Mouse (Mus musculus) kidney, adult 2 months (tissue): ENCODE measurements around the gene Stx5a. TPM values are rescaled to one million over a fixed set of nuclear protein-coding genes. Genes with fewer than 3 reads are reported as not detected.

Source experiments
- DNase-seq: peaks from one replicate; pipeline ENCODE4 v3.0.0; 2021
- H3K27ac ChIP-seq: fragments of 200-500 bp; 2 replicates; pipeline ENCODE4 v1.5.1; 2012; ENCODE audit warnings: low read depth, low read length, control low read depth, inconsistent platforms; ENCODE audit not compliant: insufficient read depth
- H3K27me3 ChIP-seq: fragments of 200-500 bp; replicated peaks from 2 replicates; pipeline ENCODE4 v1.6.1; 2012; ENCODE audit warnings: mild to moderate bottlenecking, moderate library complexity, low read length, inconsistent platforms; ENCODE audit not compliant: control insufficient read depth, insufficient read depth
- H3K36me3 ChIP-seq: fragments of 200-500 bp; 2 replicates; pipeline ENCODE4 v1.6.1; 2012; ENCODE audit warnings: mild to moderate bottlenecking, moderate library complexity, low read length, inconsistent platforms; ENCODE audit not compliant: control insufficient read depth, insufficient read depth
- H3K4me1 ChIP-seq: fragments of 200-500 bp; 2 replicates; pipeline ENCODE4 v1.6.1; 2011; ENCODE audit warnings: low read length; ENCODE audit not compliant: control insufficient read depth, insufficient read depth
- H3K4me3 ChIP-seq: fragments of 200-500 bp; 2 replicates; pipeline ENCODE4 v1.5.1; 2011; ENCODE audit warnings: mild to moderate bottlenecking, low read depth, low read length, control low read depth; ENCODE audit not compliant: insufficient read depth
- CTCF ChIP-seq: fragments of 200-500 bp; conservative IDR thresholded peaks from 2 replicates; pipeline ENCODE4 v1.5.1; 2011; ENCODE audit warnings: low read depth, mild to moderate bottlenecking, control low read depth, low read length, moderate library complexity, mixed read lengths; ENCODE audit not compliant: insufficient read depth, insufficient read length
- POLR2A ChIP-seq: fragments of 200-500 bp; IDR thresholded peaks from one replicate; pipeline ENCODE4 v1.6.1; 2011; ENCODE audit warnings: low read depth, low read length, control low read depth
- WGBS: fragments of 180-500 bp; shearing (Covaris S2); methylation state at CpG from one replicate; pipeline ENCODE4 v1.1.7; 2018; 5-methylcytosine and 5-hydroxymethylcytosine counted together
- polyA plus RNA-seq: library from polyadenylated mRNA; depleted of rRNA; stranded (reverse); fragments of >200 nt; gene quantifications from 2 replicates; pipeline ENCODE4 v1.2.3, GENCODE M21; 2012

The Stx5a gene
- polyA plus RNA-seq, 1 experiment = 51.4 TPM

GRCm38 (mm10) chr19:8712870-8713305 lies 28.3 kb upstream of the Stx5a start:
- Histone ChIP-seq H3K27ac (peak overlapping the region; percentile 83), H3K4me1 (peaks cover 9% of the 10 kb centered on the region; the same call in 1 of the 2 replicates), H3K4me3 (peak overlapping the region; percentile 81), H3K27me3 (no peaks in the 10 kb centered on the region), H3K36me3 (peaks cover 3% of the 10 kb centered on the region)
- TF ChIP-seq CTCF (no peak), POLR2A (no peak)
- DNase-seq = peak; percentile 91
- WGBS = under 1% methylated on average over 13 of the region's 13 CpGs

GRCm38 (mm10) chr19:8713306-8713996 lies 27.8 kb upstream of the Stx5a start:
- WGBS = under 1% methylated on average over 51 of the region's 51 CpGs
- no peaks in the 10 kb centered on the region for H3K27me3 ChIP-seq
- TF ChIP-seq POLR2A (peak; percentile 99), CTCF (peak; percentile 72)
- DNase-seq = peak; percentile 96
- peak overlapping the region; percentile 81 for H3K4me3 ChIP-seq
- peak overlapping the region; percentile 83 for H3K27ac ChIP-seq
- peaks cover 9% of the 10 kb centered on the region; the same call in 1 of the 2 replicates for H3K4me1 ChIP-seq
- H3K36me3 ChIP-seq = peaks cover 3% of the 10 kb centered on the region; the same call in 1 of the 2 replicates

DNA sequence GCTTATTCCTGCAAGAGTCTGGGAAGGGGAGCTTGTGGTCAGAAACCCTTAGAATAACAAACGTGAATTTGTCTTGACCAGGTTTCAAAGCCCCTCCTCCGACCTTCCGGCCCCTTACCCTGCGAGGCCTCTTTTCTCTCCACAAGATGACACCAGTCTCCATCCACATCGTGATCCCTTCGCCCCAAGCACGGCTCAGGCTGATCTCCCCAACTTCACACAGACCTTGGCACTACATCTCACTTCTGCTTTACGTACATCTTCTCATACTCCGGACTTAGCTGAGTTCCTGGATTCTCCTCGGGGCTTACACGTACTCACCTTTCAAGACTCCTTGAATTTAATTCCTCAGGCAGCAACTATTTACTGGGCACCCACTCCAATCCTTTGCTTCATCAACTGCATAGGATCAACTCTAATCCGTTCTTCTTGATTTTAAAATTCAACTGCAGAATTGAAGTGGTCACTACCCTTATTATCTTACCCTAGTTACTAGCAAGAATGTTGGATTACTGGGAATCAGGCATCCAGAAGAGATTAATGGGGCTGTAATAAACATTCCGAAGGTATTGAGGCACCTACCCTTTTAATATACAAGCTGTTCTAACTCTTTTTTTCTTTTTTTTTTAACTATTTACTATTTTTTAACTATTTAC lies 27.1 kb upstream of the Stx5a start:
- peak overlapping the region; percentile 81 for H3K4me3 ChIP-seq
- H3K4me1 ChIP-seq = peaks cover 9% of the 10 kb centered on the region; the same call in 1 of the 2 replicates
- peak overlapping the region; percentile 83; the same call in 1 of the 2 replicates for H3K27ac ChIP-seq
- 5% methylated on average over 13 of the region's 13 CpGs for WGBS
- no peak for DNase-seq
- peaks cover 3% of the 10 kb centered on the region; the same call in 1 of the 2 replicates for H3K36me3 ChIP-seq
- no peaks in the 10 kb centered on the region for H3K27me3 ChIP-seq
- TF ChIP-seq POLR2A (no peak), CTCF (no peak)

DNA sequence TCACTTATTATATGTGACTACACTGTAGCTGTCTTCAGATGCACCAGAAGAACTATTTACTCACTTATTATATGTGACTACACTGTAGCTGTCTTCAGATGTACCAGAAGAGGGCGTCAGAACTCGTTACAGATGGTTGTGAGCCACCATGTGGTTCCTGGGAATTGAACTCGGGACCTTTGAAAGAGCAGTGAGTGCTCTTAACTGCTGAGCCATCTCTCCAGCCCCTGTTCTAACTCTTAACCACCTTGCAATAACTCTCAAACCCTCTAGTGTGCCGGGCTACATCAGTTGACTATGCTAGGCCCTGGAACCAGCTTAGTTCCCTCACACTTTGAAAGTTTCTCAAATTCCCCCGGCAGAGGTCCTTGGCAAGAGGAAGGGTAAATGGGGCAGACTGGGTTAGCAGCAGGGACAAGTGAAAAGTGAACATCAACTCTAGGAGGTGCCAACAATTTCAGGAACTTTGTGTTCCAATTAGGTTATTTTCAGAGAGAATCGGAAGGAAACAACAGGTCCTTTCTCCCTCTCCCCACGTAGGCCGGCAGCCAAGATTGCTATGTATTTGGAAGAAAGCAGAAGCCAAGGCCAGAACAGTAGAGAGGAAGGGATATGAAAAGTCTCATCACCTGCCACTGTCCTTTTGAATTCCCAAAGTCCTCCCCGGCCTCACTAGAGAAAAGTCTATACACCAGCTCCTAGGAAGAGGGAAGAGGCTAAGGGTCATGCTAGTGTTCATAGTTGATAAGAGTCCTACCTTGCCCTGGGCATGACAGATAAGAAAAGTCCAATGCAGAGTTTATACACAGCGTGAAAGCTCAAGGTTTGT lies 26.3 kb upstream of the Stx5a start:
- no peaks in the 10 kb centered on the region for H3K27me3 ChIP-seq
- peak overlapping the region; percentile 35; the same call in 1 of the 2 replicates for H3K27ac ChIP-seq
- peaks cover 9% of the 10 kb centered on the region; the same call in 1 of the 2 replicates for H3K4me1 ChIP-seq
- H3K4me3 ChIP-seq = no peak overlapping the region
- DNase-seq = peak; percentile 65
- H3K36me3 ChIP-seq = peaks cover 3% of the 10 kb centered on the region; the same call in 1 of the 2 replicates
- no peak for TF ChIP-seq CTCF
- no peak for TF ChIP-seq POLR2A
- 64% methylated on average over 10 of the region's 10 CpGs for WGBS

DNA sequence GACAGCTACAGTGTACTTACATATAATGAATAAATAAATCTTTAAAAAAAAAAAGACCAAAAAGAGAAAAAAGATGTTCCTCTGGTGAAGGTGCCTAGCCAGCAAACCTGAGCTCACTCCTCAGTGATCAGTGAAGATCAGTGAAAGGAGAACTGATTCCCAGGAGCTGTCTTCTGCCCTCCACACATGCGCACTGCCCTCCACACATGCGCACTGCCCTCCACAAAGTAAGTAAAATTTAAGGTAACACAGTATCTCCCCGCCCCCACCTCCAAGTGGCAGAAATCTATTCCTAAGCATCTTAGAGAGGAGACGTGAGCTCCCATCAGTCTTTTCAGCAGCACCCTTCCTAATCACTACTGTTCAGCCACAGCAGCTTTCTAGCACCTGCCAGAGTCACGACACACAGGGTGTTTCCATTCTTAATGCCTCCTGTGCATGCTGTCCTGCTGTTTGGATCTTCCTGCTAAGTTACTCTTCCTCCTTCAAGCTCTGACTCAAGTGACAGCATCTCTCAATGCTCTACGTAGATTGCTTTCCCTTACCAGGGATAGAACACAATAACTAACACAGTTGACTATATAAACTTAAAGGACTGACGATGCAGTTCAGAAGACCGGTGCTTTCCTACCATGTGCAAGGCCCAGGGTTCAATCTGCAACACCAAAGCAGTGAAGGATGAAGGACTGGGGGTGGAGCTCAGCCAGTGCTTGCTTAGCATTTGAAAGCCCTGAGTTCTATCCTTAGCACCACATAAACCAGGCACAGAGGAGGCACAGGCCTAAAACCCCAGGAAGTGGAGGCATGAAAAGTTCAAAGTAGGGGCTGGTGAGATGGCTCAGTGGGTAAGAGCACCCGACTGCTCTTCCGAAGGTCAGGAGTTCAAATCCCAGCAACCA lies 25.1 kb upstream of the Stx5a start:
- no peak overlapping the region for H3K27ac ChIP-seq
- peaks cover 9% of the 10 kb centered on the region; the same call in 1 of the 2 replicates for H3K4me1 ChIP-seq
- 86% methylated on average over 10 of the region's 10 CpGs for WGBS
- no peaks in the 10 kb centered on the region for H3K36me3 ChIP-seq
- no peak for TF ChIP-seq CTCF
- TF ChIP-seq POLR2A = no peak
- H3K4me3 ChIP-seq = no peak overlapping the region
- H3K27me3 ChIP-seq = no peaks in the 10 kb centered on the region
- no peak for DNase-seq

- Histone ChIP-seq H3K27me3 (no peaks in the 10 kb centered on the region), H3K36me3 (no peaks in the 10 kb centered on the region), H3K4me3 (no peak overlapping the region), H3K4me1 (peaks cover 4% of the 10 kb centered on the region; the same call in 1 of the 2 replicates), H3K27ac (no peak overlapping the region)
- DNase-seq = no peak
- TF ChIP-seq CTCF (no peak), POLR2A (no peak)
- WGBS = 84% methylated on average over 9 of the region's 10 CpGs
Observed at GRCm38 (mm10) chr19:8716767-8717475, 24.3 kb upstream of the Stx5a start.
